In the genomic region with DNA sequence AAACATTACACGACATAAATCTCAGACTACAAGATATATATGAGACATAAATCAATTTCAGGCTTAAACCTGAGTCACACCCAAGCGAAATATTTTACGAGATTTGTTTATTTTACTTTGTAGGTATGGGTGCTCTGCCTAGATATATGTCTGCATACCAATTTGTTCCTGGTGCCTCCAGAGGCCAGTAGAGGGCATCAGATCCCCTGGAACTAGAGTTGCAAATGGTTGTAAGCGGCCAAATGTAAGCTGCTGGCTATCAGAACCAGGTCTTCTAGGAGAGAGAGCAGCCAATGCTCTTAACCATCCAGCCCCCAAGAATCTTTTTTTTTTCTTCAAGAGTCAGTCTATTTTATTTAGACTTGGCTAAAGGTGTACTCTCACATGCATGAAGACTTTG, we compare ENCODE assay signal across 8 mouse cellular contexts. TPM values are rescaled to one million over a fixed set of nuclear protein-coding genes. Genes with fewer than 3 reads are reported as not detected.
DNase-seq lines count a peak whose midpoint lies in the region; TF ChIP-seq lines count a peak whose summit lies in the region.

No protein-coding gene starts in this region.

- peak in 1 of 2 experiments; percentile 31 for DNase-seq in cerebellum, adult 2 months
- DNase-seq in cerebellum, adult 11 months: no peak
- peak; percentile 9 to 15 for DNase-seq in spleen, postnatal 36 days (ENCODE audit: low spot score in 2 of 2)
- DNase-seq in spleen, adult 18-20 months: no peak
- peak; percentile 37 to 57 for DNase-seq in kidney, postnatal 4 days
- peak; percentile 16 to 20 for DNase-seq in thymus, postnatal 36 days
- DNase-seq in right cerebral cortex, postnatal 36 days (ENCODE audit: low spot score in 2 of 2): no peak
- no peak for DNase-seq in urinary bladder, adult 2 months (ENCODE audit: low spot score)

- no peak overlapping the region for H3K27ac ChIP-seq in cerebellum, adult 2 months (ENCODE audit: insufficient read depth, low read length)

- H3K27me3 ChIP-seq in cerebellum, adult 2 months (ENCODE audit: control insufficient read depth, insufficient read depth, low read length): no peaks in the 10 kb centered on the region

- peak; percentile 35; the same call in 1 of the 2 replicates for TF ChIP-seq CTCF in cerebellum, adult 2 months (IDR thresholded peaks at IDR 0.05; ENCODE audit: borderline replicate concordance, insufficient read depth, low read depth, low read length)

- TF ChIP-seq POLR2A in cerebellum, adult 2 months (IDR thresholded peaks at IDR 0.05; ENCODE audit: borderline replicate concordance, insufficient read depth, low read length): no peak

- no peaks in the 10 kb centered on the region for H3K4me1 ChIP-seq in cerebellum, adult 2 months (ENCODE audit: control insufficient read depth, insufficient read depth, low read length)

- H3K4me3 ChIP-seq in cerebellum, adult 2 months (replicated peaks; ENCODE audit: insufficient read depth, low read depth, low read length): no peak overlapping the region

- 93% methylated on average over 4 of the region's 4 CpGs for WGBS in cerebellum, adult 2 months

RNA-seq across cellular contexts. Expression of a gene that starts 28.3 kb away (rescaled TPM):
- polyA plus RNA-seq in cerebellum, adult 2 months (2012; rRNA removed): 1.2 and 1.4 TPM in 2 replicates
- 23.2 and 25.8 TPM in 2 replicates for polyA plus RNA-seq in urinary bladder, adult 2 months (2012; rRNA removed)

RNA-seq across cellular contexts. Expression of a gene that starts 51.7 kb away (rescaled TPM):
- polyA plus RNA-seq in cerebellum, adult 2 months (2012; rRNA removed): 1,017 and 1,095 TPM in 2 replicates
- polyA plus RNA-seq in urinary bladder, adult 2 months (2012; rRNA removed): 943 and 1,034 TPM in 2 replicates

Comparison
In these comparisons a context has a peak if more than half of its experiments do, and no peak if none do; other contexts are left out.
1. DNase-seq: peak in spleen, postnatal 36 days (2 of 2), kidney, postnatal 4 days (2 of 2) and thymus, postnatal 36 days (2 of 2); none in cerebellum, adult 11 months (single experiment), spleen, adult 18-20 months (0 of 2), right cerebral cortex, postnatal 36 days (0 of 2) and urinary bladder, adult 2 months (single experiment).